Mouse (Mus musculus): ENCODE data around the gene Tor1aip2. TPM values are rescaled to one million over a fixed set of nuclear protein-coding genes. Genes with fewer than 3 reads are reported as not detected.

Gene Tor1aip2
- polyA plus RNA-seq, 1 experiment from 2014 or later: 94.6 TPM

DNA sequence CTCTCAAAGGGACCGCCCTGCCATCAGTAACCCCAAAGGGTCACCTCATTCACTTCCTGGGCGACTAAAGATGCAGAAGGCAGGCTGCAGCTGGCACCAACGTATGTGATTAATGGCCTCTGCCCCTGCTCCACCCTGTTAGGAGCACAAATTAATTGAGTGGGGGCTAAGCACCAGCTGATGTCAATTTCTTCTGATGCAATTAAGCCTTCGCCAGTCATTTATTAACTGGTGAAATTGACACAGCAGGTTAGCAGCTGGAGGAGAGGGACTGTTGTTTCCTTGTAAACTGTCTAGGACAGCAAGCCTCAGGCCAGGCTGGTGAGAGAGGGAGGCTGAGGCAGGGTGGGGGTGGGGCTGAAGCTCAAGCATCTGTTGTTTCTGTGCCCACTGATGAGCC, 54.8 kb downstream of the Tor1aip2 start:
- WGBS: 56% methylated on average over 4 of the region's 4 CpGs

DNA sequence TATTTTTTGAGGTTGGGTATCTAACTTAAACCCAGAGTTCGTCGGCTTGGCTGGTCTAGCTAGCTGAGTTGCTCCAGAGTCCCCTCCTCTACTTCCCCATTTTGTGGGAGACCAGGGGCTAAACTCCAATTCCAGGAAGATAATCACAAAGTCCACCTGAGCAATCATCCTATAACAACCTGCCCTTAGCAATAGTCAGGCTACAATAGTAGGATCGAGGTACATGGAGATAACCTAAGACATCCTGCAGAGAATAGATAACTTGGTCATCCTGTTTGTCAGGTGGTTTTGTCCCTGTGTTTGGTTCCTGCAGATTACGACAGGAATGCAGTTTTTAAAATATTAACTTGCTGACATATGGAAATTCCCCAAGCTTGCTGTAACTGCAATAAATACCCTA, 56.6 kb downstream of the Tor1aip2 start:
- no peaks in the 10 kb centered on the region for H3K36me3 ChIP-seq
- H3K27me3 ChIP-seq (ENCODE audit: insufficient read depth, poor library complexity, severe bottlenecking): no peaks in the 10 kb centered on the region; the same call in 1 of the 2 replicates
- H3K4me3 ChIP-seq: no peak overlapping the region
- no peaks in the 10 kb centered on the region for H3K9me3 ChIP-seq
- DNase-seq (ENCODE audit: low spot score): no peak
- H3K27ac ChIP-seq: no peak overlapping the region
- WGBS: 86% methylated on average over 4 of the region's 4 CpGs
- H3K4me1 ChIP-seq (replicated peaks): peaks cover 18% of the 10 kb centered on the region

More for the DNA sequence above, 54.8 kb downstream of the Tor1aip2 start:
- Histone ChIP-seq H3K9me3 (no peaks in the 10 kb centered on the region), H3K27me3 (ENCODE audit: insufficient read depth, poor library complexity, severe bottlenecking) (no peaks in the 10 kb centered on the region; the same call in 1 of the 2 replicates), H3K4me1 (replicated peaks) (peaks cover 18% of the 10 kb centered on the region), H3K36me3 (no peaks in the 10 kb centered on the region), H3K27ac (peak overlapping the region; percentile 62; the same call in 1 of the 2 replicates), H3K4me3 (no peak overlapping the region)
- peak; percentile 46 for DNase-seq (ENCODE audit: low spot score)

DNA sequence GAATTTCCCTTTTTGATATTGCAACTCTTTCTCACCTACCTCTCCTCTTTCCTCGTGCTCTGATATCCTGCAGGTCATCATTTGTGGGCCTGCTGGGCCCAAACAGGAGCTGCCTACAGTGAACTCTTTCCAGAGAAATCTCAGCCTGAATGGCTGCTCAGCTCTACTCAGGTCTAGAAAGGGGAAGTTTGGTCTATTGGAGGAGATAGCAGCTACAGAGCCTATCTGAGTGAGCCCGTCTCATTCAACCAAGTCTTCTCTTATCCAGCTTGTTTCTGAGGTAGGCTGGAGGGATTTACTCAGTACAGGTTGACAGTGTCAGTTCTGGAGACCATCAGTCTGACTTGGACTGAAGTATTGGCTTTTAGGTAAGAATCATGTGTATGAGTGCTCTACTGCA, 68.6 kb downstream of the Tor1aip2 start:
- 89% methylated on average over 2 of the region's 2 CpGs for WGBS
- Histone ChIP-seq H3K27ac (no peak overlapping the region), H3K36me3 (0 out of 2 replicates have a peak, but pooled peaks cover 4% of the 10 kb centered on the region), H3K4me3 (no peak overlapping the region), H3K27me3 (ENCODE audit: insufficient read depth, poor library complexity, severe bottlenecking) (no peaks in the 10 kb centered on the region), H3K4me1 (replicated peaks) (0 out of 2 replicates have a peak, but pooled peaks cover 3% of the 10 kb centered on the region), H3K9me3 (peaks cover 23% of the 10 kb centered on the region)
- no peak for DNase-seq (ENCODE audit: low spot score)

DNA sequence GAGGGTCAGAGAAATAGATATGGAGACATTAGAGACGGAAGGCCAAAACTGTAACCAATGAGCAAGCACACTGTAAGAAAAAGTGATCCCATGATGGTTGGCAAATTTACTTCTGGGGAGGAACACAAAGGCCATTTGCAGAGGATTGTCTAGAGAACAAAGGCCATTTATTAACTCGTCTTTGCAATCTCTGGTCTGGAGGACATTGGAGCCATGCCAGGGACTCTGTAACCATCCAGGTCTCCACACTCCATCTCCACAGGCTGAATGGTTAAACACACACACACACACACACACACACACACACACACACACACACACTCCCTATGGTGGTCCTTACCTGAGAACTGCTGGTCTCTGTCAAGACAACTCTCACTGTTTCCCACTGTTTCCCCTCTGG, 70.2 kb downstream of the Tor1aip2 start:
- Histone ChIP-seq H3K27me3 (ENCODE audit: insufficient read depth, poor library complexity, severe bottlenecking) (no peaks in the 10 kb centered on the region), H3K9me3 (peaks cover 16% of the 10 kb centered on the region), H3K4me3 (no peak overlapping the region), H3K4me1 (replicated peaks) (0 out of 2 replicates have a peak, but pooled peaks cover 5% of the 10 kb centered on the region), H3K36me3 (0 out of 2 replicates have a peak, but pooled peaks cover 4% of the 10 kb centered on the region), H3K27ac (no peak overlapping the region)
- DNase-seq (ENCODE audit: low spot score): no peak
- 89% methylated on average over 2 of the region's 2 CpGs for WGBS

DNA sequence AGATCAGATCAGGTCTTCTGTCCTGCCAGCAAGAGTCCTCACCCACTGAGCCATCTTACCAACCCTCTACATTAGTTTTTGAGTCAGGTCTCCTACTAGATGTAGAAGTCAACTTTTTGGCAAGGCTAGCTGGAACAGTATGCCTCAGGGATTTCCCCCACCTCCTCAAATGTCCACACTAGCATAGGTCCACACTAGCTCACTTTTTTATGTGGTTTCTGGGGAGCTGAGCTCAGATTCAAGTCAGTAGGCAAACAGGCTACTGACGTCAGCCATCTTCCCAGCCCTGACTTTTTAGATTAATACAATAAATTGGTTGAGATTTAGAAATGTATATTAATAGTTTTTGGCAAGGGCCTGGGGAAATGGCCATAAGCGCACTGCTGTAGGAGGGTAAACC, 72.2 kb downstream of the Tor1aip2 start:
- Histone ChIP-seq H3K9me3 (no peaks in the 10 kb centered on the region), H3K36me3 (no peaks in the 10 kb centered on the region), H3K4me1 (replicated peaks) (0 out of 2 replicates have a peak, but pooled peaks cover 5% of the 10 kb centered on the region), H3K27ac (no peak overlapping the region), H3K4me3 (no peak overlapping the region), H3K27me3 (ENCODE audit: insufficient read depth, poor library complexity, severe bottlenecking) (no peaks in the 10 kb centered on the region)
- DNase-seq (ENCODE audit: low spot score): no peak
- 92% methylated on average over 2 of the region's 2 CpGs for WGBS

DNA sequence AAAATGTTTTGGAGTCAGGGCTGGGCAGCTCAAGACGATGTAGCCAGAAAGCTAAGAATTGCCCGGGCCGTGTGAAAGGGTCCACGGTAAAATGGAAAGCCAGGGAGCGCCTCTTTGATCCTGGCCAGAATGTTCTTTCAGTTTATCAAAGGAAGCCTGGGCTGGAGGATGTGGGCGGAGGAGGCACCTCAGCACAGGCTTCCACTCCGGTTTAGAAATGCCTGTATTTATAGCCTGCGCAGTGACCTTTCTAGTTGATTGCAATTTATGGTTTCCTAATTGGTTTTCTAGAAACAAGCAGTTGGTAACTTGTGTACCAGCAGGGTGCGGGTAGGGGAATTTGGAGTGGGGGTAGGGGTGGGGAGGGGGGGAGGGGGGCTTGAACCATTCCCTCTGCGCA, 73.2 kb downstream of the Tor1aip2 start:
- Histone ChIP-seq H3K36me3 (no peaks in the 10 kb centered on the region), H3K9me3 (no peaks in the 10 kb centered on the region), H3K4me1 (replicated peaks) (0 out of 2 replicates have a peak, but pooled peaks cover 5% of the 10 kb centered on the region), H3K4me3 (no peak overlapping the region), H3K27me3 (ENCODE audit: insufficient read depth, poor library complexity, severe bottlenecking) (no peaks in the 10 kb centered on the region), H3K27ac (no peak overlapping the region)
- 64% methylated on average over 10 of the region's 10 CpGs for WGBS
- no peak for DNase-seq (ENCODE audit: low spot score)

DNA sequence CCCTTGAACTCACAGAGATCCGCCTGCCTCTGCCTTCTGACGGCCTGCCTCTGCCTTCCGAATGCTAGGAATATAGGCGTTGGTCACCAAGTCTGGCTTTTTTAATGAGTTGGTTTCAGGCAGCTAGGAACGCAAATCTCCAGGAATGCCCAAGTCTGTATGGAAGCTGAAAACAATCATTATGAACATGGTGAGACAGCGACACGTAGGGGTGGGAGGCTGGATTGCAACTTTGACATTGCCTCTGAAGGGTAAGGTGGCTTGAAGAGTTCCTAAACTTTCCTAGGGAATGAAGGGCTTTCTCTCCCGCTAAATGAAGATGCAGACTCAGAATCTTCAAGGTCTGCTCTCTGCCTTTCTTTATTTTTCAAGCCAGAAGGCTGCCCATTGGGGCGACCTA, 75.9 kb downstream of the Tor1aip2 start:
- no peak for DNase-seq (ENCODE audit: low spot score)
- no peaks in the 10 kb centered on the region for H3K27me3 ChIP-seq (ENCODE audit: insufficient read depth, poor library complexity, severe bottlenecking)
- H3K27ac ChIP-seq: no peak overlapping the region
- H3K4me3 ChIP-seq: no peak overlapping the region
- 75% methylated on average over 9 of the region's 9 CpGs for WGBS
- no peaks in the 10 kb centered on the region for H3K36me3 ChIP-seq
- H3K4me1 ChIP-seq (replicated peaks): peaks cover 13% of the 10 kb centered on the region
- no peaks in the 10 kb centered on the region for H3K9me3 ChIP-seq

DNA sequence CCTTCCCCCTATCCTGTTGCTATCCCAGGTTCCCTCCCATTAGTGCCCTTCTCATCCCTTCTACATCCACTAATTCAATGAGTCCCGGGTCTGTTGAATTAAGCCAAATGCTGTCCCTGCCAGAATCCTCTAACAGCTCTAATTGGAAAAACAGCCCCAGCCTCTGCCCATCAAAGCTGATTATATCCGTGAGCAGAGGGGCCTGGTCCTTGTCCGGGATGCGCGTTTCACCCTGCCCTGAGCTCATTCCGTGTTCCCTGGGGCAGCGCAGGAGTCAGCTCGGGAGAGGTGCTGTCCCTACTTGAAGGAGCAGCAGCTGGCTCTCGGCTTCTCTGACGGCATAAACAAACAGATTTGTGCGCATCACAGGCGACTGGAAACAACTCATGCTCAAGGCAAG, 76.5 kb downstream of the Tor1aip2 start:
- Histone ChIP-seq H3K4me3 (0 out of 2 replicates have a peak overlapping the region, but pooled peaks have one; percentile 7), H3K36me3 (no peaks in the 10 kb centered on the region), H3K27me3 (ENCODE audit: insufficient read depth, poor library complexity, severe bottlenecking) (no peaks in the 10 kb centered on the region), H3K4me1 (replicated peaks) (peaks cover 13% of the 10 kb centered on the region), H3K27ac (peak overlapping the region; percentile 36; the same call in 1 of the 2 replicates), H3K9me3 (no peaks in the 10 kb centered on the region)
- DNase-seq (ENCODE audit: low spot score): no peak
- 34% methylated on average over 12 of the region's 12 CpGs for whole genome bisulfite sequencing

DNA sequence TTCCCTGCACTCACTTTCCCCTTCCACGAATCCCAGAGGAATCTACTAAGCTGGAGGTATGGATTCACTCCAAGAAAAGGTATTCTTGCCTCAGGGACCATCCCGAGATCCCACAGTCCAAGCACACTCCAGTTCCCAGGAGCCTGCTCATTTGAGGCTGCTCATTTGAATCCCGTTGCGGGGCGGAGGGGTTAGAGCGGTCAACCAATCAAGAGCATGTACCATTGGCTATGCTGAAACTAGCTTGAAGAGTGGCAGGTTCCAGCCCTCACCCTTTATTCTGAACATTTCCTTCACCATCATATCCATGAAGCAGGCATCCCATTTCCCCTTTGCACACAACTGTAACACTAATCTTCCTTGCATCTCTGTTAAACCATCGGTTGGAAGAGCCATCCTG, 76.9 kb downstream of the Tor1aip2 start:
- H3K36me3 ChIP-seq: no peaks in the 10 kb centered on the region
- H3K27me3 ChIP-seq (ENCODE audit: insufficient read depth, poor library complexity, severe bottlenecking): no peaks in the 10 kb centered on the region
- H3K4me3 ChIP-seq: 0 out of 2 replicates have a peak overlapping the region, but pooled peaks have one; percentile 7
- H3K4me1 ChIP-seq (replicated peaks): peaks cover 13% of the 10 kb centered on the region
- DNase-seq (ENCODE audit: low spot score): no peak
- 53% methylated on average over 7 of the region's 7 CpGs for WGBS
- H3K27ac ChIP-seq: peak overlapping the region; percentile 36; the same call in 1 of the 2 replicates
- H3K9me3 ChIP-seq: no peaks in the 10 kb centered on the region

DNA sequence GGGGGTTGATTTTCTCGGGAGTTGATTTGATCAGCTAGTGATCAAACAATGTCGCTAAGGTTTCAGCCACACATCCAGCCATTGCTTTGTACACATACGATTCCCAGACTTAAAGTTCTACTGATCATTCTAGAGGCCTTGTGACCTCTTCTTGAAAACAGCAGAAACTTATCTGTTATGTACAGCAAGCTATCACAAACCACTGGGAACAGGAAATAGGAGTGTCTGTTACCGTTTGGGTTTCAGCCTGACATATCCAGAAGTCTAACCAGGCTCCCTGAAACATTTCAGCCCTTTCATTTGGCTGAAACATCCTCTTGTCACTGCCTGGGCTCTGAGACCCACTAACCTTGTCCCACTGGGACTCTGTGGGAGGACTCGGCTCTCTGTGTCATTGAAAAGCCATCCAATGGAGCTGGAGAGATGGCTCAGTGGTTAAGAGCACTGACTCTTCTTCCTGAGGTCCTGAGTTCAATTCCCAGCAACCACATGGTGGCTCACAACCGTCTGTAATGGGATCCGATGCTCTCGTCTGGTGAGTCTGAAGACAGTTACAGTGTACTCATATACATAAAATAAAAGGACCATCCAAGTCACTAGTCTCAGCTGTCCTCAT, 78.8 kb downstream of the Tor1aip2 start:
- H3K27ac ChIP-seq: no peak overlapping the region
- DNase-seq (ENCODE audit: low spot score): no peak
- WGBS: 86% methylated on average over 8 of the region's 8 CpGs

DNA sequence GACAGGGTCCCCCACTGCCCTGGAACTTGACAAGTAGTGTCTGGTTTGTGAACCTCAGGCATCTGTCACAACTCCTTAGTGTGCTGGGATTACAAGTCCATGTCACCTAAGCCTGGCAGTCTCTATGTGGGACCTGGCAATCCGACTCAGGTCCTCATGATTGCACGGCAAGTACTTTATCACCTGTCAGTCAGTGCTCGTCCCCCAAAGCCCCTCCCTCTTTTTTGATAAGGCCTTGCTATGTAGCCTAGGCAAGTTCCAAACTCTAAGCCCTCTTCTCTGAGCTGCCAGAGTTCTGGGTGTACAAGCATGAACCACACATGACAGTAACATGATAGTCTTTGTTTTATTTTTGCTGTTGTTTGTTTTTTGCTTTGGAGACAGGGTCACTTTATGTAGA, 81.6 kb downstream of the Tor1aip2 start:
- Histone ChIP-seq H3K36me3 (no peaks in the 10 kb centered on the region), H3K4me1 (replicated peaks) (peaks cover 8% of the 10 kb centered on the region), H3K27me3 (ENCODE audit: insufficient read depth, poor library complexity, severe bottlenecking) (no peaks in the 10 kb centered on the region), H3K27ac (no peak overlapping the region), H3K4me3 (no peak overlapping the region), H3K9me3 (no peaks in the 10 kb centered on the region)
- 72% methylated on average over 3 of the region's 3 CpGs for WGBS
- no peak for DNase-seq (ENCODE audit: low spot score)

More for the DNA sequence above, 78.8 kb downstream of the Tor1aip2 start:
- Histone ChIP-seq H3K27me3 (ENCODE audit: insufficient read depth, poor library complexity, severe bottlenecking) (no peaks in the 10 kb centered on the region), H3K9me3 (no peaks in the 10 kb centered on the region), H3K36me3 (no peaks in the 10 kb centered on the region), H3K4me1 (replicated peaks) (peaks cover 8% of the 10 kb centered on the region), H3K4me3 (no peak overlapping the region)
